Mouse (Mus musculus): ENCODE data around the gene Syn3.

GRCm38 (mm10) chr10:86331681-86332281 lies 166.9 kb downstream of the Syn3 start:
- TF ChIP-seq CTCF (IDR thresholded peaks at IDR 0.05; ENCODE audit: borderline replicate concordance, insufficient read depth, low read depth, low read length), result no peak
- no peak for TF ChIP-seq POLR2A (IDR thresholded peaks at IDR 0.05; ENCODE audit: borderline replicate concordance, insufficient read depth, low read length)
